Mouse (Mus musculus) naive thymus-derived CD4-positive, alpha-beta T cell, adult 2 months (primary cell): ENCODE results near the gene Vmn1r198.
"Not testable (repeated sequence)": the region's sequence is repeated elsewhere in the genome, so short reads cannot be mapped to it uniquely, and the experiment has no call there.

Source experiments
- DNase-seq: peaks from one replicate; pipeline ENCODE4 v3.0.0-alpha.2; 2011; ENCODE audit warnings: low read depth

Gene Vmn1r198

GRCm38 (mm10) chr13:22350064-22350463 is at the start of gene Vmn1r198:
Gene Vmn1r198 (plus strand): TSS chr13:22350364.
- no peak for DNase-seq

DNA sequence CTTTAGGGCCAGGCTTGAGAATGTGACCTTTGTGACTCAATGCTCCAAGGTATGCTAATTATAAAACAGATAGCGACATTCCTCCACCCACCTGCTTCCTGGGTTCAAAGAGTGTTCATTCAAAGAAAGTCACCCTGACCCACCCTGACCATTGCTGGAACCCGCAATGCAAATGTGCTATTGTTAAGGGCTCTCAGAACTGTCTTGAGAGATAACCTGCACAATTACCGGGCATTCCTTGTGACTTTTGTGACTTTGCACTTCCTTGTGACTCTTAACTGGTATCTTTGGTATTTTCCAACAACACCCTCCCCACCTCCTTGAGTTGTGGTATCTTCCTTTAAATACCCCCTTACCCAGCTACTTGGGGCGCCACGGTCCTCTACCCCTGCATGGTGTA is 42.1 kb upstream of the Vmn1r198 start:
- not testable (repeated sequence) for DNase-seq

GRCm38 (mm10) chr13:22315361-22315760 is 34.8 kb upstream of the Vmn1r198 start:
- DNase-seq = no peak

- no peak for DNase-seq
Measured at GRCm38 (mm10) chr13:22317366-22317765, 32.8 kb upstream of the Vmn1r198 start.

DNA sequence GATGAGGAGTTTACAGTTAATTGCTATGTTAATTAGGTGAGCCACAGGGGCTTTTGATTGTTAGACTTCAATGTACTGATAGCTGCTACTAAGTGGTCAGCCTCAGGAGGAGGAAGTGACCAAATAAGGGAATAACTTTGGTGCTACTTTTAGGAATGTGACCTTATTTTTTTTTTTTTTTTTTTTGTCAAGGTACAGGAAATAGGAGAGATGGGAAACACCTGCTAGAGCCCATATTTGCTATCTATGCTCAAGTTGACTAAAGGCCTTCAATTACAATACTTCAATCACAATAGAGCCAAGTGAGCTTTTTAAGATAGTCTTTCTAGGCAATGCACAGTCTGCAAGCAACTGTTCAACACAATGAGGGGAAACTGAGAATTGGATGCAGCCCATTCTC is 30.1 kb upstream of the Vmn1r198 start:
- no peak for DNase-seq

DNA sequence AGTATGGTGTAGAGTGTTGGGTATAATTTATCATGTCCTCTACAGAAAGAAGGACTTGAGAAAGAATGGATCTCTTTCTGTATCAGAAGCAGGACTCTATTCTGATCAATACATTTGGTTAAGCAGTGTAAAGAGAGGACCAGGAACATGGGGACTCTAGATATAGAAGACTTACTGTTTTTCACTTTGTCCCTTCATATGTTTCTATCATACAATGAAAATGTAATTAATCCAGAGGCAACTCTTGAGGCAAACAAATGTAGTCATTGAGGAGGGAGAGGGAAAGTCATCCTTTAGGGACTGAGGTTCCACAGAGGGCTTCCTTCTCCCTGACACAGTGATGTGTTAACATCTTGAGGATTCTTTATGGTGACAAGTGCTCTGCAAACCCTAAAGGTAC is 25.9 kb upstream of the Vmn1r198 start, which contains the start of gene Vmn1r197:
Gene Vmn1r197 (plus strand): TSS at position 301 of the 400 bp plus-strand sequence.
- no peak for DNase-seq

GRCm38 (mm10) chr13:22333269-22333668 is 16.9 kb upstream of the Vmn1r198 start:
- DNase-seq = no peak

DNA sequence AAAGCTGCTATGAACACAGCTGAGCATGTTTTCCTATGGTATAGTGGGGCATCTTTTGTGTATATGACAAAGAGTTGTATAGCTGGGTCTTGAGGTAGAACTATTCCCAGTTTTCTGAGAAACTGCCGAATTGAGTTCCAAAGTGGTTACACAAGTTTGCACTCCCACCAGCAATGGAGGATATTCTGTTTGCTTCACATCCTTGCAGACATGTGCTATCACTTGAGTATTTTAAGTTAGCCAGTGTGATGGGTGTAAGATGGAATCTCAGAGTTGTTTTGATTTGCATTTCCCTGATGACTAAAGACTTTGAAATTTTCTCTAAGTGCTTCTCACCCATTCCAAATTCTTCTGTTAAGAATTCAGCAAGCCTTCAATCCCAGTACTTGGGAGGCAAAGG is 14.6 kb upstream of the Vmn1r198 start:
- no peak for DNase-seq

DNA sequence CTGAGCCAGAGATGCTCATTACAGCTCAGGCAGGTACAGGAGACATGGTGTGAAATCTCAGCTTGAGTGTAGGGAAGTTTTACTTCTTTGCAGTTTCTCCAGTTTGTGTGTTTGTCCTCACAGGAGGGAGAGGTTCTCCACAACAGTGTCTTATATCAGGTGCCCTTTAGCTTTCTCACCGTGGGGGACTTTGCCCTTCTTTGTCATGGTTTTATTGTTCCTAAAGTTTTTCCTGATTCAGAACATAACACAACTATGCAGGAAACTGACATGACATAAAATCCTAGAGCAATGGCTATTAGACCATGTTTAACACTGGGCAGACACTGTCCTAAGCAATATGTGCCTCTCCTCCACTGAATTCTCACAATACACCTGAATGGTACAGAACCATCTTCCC is 649 bp downstream of the Vmn1r198 start:
- no peak for DNase-seq

DNA sequence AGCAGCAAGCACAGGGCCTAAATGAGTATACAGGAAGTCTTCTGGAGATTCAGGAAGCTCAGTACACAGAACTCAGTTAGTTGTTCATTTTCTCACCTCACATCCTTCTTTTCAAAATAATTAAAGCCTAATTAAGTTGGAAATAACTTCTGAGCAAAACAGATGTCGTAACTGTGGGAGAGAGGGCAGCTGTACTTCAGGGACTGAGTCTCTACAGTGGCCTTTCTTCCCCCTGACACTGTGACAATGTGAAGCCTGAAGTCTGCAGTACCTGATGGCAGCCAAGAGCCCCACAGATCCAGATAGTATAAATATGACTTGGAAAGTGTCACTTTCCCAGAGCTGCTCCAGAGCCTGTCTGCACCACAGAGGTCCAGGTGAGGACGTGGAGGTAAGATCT is 29.4 kb downstream of the Vmn1r198 start, which contains the start of gene Vmn1r199:
Gene Vmn1r199 (plus strand): TSS at position 301 of the 400 bp plus-strand sequence.
- DNase-seq = no peak

DNA sequence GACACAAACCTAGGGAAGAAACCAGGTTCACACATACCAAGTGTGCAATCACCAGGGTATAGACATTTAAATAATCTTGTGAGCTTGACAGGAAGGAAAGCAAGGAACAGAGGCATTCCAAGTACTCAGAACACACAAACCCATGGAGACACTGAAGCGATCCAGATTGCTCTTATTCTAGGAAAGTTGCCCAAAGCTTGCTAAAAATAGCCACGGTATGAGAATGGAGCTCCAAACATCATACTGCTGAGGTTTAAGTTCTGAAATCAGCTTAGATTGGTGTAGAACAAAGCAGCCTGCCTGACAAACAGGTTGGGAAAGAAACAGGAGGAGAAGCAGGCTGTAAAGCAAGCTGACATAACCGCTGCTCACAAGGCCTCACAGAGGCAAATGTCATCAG is 31.0 kb downstream of the Vmn1r198 start:
- DNase-seq = not testable (repeated sequence)

DNA sequence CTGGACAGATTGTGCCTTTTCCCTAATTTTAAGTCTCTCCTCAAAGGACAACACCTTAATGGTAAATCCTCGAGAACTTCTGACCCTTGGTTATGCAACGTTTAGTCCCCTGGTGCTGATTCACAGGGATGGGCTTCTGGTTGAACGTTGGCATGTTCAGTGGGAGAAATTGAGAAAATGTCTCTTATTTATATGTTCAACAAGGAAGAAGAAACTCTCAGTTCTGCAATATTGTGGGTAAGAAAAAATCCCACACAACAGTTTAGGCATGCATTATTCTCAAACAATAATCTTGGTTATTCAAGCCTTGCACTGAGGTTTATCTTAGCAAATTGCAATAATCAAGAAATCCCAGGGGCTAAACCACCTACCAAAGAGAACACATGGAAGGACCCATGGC is 33.2 kb downstream of the Vmn1r198 start:
- no peak for DNase-seq

- DNase-seq = no peak
Measured at GRCm38 (mm10) chr13:22387050-22387449, 36.9 kb downstream of the Vmn1r198 start.

DNA sequence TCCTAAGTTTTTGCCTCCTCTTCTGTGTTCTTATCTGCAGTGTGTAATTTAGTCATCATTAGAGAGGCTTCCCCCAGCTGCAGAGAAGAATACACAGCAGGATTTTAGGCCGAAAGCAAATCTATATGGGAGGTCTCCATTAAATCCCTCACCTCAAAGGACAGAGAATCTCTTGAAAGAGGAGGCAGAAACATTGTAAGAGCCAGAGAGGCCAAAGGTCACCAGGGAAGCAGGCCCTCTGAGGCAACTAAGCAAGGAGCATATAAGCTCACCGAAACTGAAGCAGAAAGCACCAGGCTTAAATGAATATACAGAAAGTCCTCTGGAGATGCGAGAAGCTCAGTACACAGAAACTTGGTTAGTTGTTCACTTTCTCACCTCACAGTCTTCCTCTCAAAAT is 39.9 kb downstream of the Vmn1r198 start, which contains the start of gene Vmn1r200:
Gene Vmn1r200 (plus strand): TSS at position 301 of the 400 bp plus-strand sequence.
- no peak for DNase-seq

DNA sequence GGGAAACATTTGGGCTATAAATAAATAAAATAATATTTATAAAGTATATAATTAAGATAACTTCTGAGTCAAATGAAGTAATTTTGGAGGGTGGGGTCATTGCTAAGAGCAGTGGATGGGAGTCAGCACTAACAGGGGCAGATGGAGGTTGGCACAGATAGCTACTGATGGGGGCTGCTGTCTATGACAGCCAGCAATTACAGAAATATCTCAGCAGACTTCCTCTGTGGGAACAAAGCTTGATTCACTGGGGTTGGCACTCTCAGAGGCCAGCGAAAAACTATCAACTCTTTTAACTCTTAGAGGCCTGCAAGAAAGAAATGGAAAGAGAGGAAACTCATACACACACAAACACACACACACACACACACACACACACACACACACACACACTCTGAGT is 52.8 kb downstream of the Vmn1r198 start:
- no peak for DNase-seq
